Mouse (Mus musculus) brain, adult 10 weeks (tissue): Measurements from ENCODE around the gene Hist1h2ad. TPM values are rescaled to one million over a fixed set of nuclear protein-coding genes. Genes with fewer than 3 reads are reported as not detected.

Source experiments
- polyA plus RNA-seq: library from polyadenylated mRNA; stranded (reverse); fragments of 350-450 nt; fragmentation: Illumina TruSeq; extraction: RNeasy Lipid Tissue Mini Kit (QIAGEN cat#74804); gene quantifications from one replicate; pipeline ENCODE4 v1.2.3, GENCODE M21; 2015; ENCODE audit warnings: low read depth, low replicate concordance

The Hist1h2ad gene
- polyA plus RNA-seq = not detected

GRCm38 (mm10) chr13:23573898-23574524 is at the start of gene Hist1h2ad, which contains the start of gene Hist1h2bf:
TSS of gene Hist1h2ad (plus strand) at chr13:23574381.
TSS of gene Hist1h2bf (minus strand) at chr13:23574196.

GRCm38 (mm10) chr13:23530901-23531875 is 43.0 kb upstream of the Hist1h2ad start, which contains the start of gene Hist1h4h:
TSS of gene Hist1h4h (plus strand) at chr13:23531050.

GRCm38 (mm10) chr13:23533560-23534367 is 40.4 kb upstream of the Hist1h2ad start, which contains the start of gene Hist1h2af:
TSS of gene Hist1h2af (plus strand) at chr13:23533906.

GRCm38 (mm10) chr13:23535137-23536075 is 38.8 kb upstream of the Hist1h2ad start, which contains the start of gene Hist1h3g:
TSS of gene Hist1h3g (plus strand) at chr13:23535422.

GRCm38 (mm10) chr13:23542999-23543607 is 31.1 kb upstream of the Hist1h2ad start, which contains the start of gene Hist1h2bh:
TSS of gene Hist1h2bh (minus strand) at chr13:23543392.

GRCm38 (mm10) chr13:23543965-23544786 is 30.0 kb upstream of the Hist1h2ad start, which contains the start of gene Hist1h3f:
TSS of gene Hist1h3f (plus strand) at chr13:23544052.

GRCm38 (mm10) chr13:23551146-23551834 is 22.9 kb upstream of the Hist1h2ad start, which contains the start of gene Hist1h4f:
TSS of gene Hist1h4f (minus strand) at chr13:23551648.

GRCm38 (mm10) chr13:23552962-23553361 is 21.2 kb upstream of the Hist1h2ad start, which contains the start of gene Hist1h1d:
TSS of gene Hist1h1d (plus strand) at chr13:23553262.

GRCm38 (mm10) chr13:23561883-23562659 is 12.1 kb upstream of the Hist1h2ad start, which contains the start of gene Hist1h3e:
TSS of gene Hist1h3e (minus strand) at chr13:23562369.

GRCm38 (mm10) chr13:23571022-23571503 is 3.1 kb upstream of the Hist1h2ad start, which contains the start of the genes Hist1h2ae and Hist1h2bg:
TSS of gene Hist1h2ae (minus strand) at chr13:23571220.
TSS of gene Hist1h2bg (plus strand) at chr13:23571396.

GRCm38 (mm10) chr13:23575271-23575851 is 1.2 kb downstream of the Hist1h2ad start, which contains the start of gene Hist1h3d:
TSS of gene Hist1h3d (plus strand) at chr13:23575763.

GRCm38 (mm10) chr13:23581408-23582218 is 7.4 kb downstream of the Hist1h2ad start, which contains the start of gene Hist1h4d:
TSS of gene Hist1h4d (plus strand) at chr13:23581598.

GRCm38 (mm10) chr13:23620733-23621531 is 46.8 kb downstream of the Hist1h2ad start, which contains the start of gene Hist1h2be:
TSS of gene Hist1h2be (minus strand) at chr13:23621124.

GRCm38 (mm10) chr13:23622175-23622671 is 48.0 kb downstream of the Hist1h2ad start, which contains the start of gene Hist1h1e:
TSS of gene Hist1h1e (minus strand) at chr13:23622558.

